Mouse (Mus musculus) spleen, adult 18-20 months (tissue): Measurements from ENCODE around the gene Rasgrf2.

ENCODE experiments used
- DNase-seq, 2 experiments: peaks; one replicate each; pipeline ENCODE4 v3.0.0; 2022; ENCODE audit warnings: mixed read lengths in 2 of 2

Gene Rasgrf2

DNA sequence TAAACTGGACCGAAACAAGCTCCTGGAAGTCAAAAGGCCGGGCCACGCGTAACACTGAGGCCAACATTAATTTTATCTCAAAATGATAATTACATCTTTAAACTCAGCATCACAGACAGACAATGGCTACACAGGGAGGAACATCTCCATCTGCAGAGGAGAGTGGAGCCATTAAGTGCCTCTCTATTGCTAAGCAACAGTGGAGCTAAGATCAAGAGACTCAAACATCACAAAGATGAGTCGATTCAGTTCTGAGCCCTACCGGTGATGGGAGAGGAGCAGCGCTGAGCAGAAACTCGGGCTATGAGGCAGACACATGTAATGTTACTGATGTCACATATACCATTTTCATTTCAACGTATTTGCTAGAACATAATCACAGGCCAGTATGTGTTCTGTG, 191.3 kb downstream of the Rasgrf2 start:
- no peak for DNase-seq

DNA sequence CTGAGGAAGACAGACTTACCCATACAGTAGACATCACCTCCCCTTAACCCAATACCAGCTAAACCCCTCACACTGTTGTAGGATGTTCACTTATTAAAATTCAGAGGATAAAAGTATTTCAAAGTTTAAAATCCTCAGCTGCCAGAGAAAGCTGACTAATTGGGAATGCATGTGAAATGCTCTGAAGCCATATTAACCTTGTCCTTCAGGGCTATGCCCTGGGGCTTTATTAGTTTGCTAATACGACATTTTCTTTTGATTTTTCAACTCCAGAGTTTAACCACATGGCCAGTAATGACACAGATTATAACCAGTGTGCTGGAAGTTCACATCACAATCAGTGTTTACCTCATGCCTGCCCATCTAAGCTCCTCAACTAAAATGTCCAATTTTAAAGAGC, 192.6 kb downstream of the Rasgrf2 start:
- DNase-seq, result no peak

DNA sequence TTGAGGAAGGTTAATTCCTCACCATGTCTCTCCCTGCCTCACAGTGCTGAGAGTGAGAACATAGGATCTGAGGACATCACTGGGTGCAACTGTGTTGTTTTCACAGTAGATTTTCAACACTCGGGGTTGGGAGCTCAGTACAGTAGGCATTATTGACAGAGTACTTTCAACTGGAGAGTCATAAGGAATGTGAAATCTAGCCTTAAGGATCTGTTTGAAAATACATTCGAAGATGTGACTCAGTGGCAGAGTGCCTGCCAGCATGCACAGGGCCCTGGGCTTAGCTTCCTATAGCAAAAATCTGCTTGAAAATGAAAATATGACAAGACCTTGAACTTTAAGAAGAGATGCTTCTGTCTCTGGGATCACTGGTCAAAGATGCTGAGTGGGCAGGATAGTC, 194.2 kb downstream of the Rasgrf2 start:
- no peak for DNase-seq

DNA sequence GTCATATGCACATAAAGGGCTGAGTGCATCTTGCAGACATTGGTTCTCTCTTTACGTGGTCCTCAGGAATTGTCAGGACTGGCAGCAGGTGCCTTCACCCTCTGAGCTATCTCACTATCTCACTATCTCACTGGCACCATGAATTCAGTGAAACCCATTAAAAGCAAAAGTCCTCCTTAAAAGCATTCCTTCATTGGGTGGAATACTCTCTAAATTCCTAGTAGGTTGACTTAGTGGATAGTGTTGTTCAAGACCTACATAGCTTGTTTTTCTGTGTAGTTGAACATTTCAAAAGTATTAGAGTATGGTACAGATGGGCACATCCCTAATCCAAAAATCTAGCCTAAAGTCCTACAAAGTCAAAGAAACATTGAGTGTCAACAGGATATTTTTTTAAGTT, 199.3 kb downstream of the Rasgrf2 start:
- no peak for DNase-seq

DNA sequence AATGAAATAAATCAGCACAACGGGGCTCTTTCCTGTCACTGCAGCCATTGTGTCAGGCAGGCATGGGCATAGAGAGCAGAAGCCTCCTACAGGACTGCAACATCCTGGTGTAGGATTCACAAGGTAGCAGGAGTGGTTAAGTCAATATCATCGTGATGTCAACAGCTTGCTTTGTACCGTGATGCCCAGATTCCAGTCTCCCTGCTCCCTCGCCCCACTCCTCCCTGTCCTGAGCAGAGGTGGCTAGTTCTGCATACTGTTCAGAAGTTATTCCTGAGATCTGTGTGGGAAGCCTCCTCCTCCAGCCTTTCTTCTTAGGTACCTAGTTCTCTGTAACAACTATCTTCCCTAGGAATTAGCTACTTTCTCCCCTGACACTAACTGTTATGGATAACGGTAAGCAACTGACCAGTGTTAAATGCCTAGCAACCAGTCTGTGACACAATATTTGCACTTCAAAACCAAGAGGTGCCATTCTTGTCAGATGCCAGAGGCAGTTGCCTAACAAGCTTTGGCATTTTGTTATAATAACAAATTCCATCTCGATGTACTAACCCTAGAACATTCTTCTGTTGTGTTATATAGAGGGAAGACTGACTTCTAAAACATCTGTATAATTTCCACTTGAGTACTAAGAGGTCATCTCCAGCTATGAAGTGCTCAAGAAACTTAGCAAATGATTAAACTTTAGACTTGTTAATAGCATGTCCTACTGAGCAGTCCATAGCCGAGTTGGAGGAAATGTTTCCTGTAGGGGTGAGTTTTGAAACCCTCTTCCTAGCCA, 201.3 kb downstream of the Rasgrf2 start:
- DNase-seq, result no peak

DNA sequence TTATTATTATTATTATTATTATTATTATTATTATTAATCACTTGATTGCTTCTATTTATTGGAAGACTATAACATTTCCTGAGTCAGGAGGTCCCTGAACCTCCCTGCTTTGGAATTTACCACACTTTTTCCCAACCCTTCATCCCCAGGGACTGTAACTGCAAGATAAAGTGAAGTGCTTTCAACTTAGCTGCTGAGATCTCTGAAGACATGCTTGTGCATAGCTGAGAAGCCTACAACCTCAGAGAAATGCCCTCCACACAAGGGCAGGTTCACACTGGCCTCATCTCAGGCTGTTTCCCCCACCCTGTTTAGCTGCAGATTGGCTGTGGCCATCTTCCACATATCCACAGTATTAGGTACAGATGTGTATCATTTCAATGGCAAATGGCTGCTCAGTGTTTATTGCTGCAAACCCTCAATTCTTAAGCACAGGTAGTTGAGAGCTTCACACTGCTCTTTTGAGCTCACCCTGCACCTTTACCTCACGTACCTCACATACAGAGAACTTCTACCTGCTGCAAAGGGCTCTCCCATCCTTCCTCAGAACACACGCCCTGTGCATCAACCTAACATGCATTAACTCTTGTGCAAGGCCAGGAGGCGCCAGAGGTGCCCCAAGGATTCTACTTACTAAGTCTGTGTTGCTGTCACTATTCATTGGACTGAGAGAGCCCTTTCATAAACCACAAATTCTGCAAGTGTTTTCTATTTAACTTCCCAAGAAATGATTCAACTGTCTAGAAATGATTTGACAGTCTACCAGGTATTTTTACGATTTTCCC, 202.7 kb downstream of the Rasgrf2 start:
- DNase-seq, result no peak

DNA sequence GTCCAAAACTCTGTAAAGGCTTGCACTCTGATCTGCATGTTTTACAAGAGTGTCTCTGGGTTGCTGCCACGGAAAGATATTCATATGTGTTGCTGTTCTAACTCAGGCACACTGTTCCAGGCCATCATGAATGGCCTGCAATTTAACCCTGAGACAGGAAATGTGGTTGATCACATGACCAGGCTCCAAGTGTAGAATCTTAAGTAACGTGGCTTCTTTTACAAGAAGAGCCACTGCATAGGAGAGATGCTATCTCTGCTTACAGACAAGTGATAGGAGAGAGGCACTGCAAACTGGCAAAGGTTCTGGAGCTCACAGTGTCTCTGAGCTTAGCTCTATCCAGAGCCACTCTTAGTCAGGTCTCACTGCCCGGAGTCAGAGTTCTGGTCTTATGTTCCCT, 210.4 kb downstream of the Rasgrf2 start:
- DNase-seq, result no peak

DNA sequence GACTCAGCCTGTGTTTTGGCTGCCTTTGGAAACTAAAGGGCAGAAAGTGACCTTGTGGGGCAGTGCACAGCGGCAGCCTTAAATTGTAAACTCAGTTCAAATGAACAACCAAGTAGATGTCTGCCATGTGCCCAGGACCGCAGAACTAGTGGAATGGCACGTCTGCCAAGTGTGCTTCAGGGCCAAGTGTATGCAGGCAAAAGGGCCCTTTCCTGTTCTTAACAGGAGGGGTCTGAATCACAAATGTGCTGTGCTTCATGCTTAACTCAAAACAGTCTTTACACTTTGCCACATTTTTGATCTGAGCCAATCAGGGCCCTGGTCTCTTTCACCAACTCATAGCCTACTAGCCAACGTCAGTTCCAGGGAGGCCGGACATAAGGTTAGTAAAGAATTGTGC, 212.7 kb downstream of the Rasgrf2 start:
- DNase-seq, result no peak

DNA sequence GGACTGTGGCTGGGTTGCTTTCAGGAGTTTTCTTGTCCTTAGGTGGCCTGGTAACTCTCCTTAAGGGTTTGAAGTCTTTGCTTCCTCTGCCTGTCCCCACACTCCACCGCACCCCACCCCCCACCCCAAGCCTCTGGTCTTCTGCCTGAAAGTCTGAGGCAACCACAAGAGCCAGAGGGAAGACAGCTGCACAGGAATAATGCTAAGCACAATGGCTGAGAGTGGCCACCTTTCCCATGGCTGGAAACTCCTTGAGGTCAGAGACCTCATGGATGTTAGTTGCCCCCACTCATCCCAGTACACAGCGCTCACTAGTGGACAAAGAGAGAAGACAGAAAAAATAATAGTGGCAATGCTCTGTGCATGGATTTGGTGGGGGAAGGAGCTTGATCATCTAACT, 213.6 kb downstream of the Rasgrf2 start:
- DNase-seq, result no peak

DNA sequence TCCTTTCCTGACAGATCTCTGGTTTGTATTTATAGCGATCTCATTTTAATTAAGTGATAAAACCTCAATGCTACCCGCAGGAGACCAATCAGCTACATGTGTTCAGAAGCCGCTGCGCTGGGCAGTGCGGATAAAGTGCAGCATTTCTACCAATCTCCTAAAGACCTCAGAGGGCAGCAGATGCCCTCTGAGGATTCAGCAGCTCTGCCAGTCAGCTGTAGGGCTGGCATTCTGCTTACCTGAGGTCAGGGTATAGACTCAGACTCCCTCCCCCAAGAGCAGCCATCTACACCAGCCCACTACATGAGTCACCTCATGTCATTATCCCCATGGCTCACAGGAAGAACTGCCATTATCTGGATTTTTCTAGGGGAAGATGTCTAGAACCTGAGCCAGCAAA, 215.1 kb downstream of the Rasgrf2 start:
- no peak for DNase-seq

DNA sequence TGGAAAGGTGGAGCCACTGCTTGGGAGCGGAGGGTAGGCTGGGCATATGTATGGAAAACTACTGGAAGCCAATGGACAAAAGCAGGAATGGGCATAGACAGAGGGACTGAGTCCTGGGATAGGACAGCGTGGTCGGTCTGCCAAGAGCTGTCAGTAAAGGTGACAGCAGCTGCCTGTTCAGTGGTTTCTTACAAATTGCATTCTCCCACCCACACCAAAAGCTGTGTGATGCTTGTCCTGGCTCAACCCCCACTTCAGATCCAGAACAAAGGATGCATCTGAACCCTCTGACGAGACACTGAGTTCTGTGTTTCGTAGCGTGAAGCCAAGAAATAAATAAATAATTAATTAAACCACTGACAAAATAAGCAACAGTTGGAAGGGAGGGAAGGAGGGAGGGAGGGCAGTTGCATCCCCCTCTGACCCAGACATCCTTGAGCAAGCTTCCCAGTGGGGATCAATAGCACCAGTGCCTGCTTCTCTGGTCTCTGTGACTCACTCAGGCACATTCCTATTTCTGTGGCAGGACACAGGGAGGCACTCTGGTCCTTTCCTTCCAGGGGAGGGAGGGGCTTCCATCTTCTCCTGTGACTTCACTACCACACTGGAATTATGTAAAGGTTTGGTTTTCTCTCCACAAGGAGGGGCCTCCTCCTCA, 215.7 kb downstream of the Rasgrf2 start:
- no peak for DNase-seq

DNA sequence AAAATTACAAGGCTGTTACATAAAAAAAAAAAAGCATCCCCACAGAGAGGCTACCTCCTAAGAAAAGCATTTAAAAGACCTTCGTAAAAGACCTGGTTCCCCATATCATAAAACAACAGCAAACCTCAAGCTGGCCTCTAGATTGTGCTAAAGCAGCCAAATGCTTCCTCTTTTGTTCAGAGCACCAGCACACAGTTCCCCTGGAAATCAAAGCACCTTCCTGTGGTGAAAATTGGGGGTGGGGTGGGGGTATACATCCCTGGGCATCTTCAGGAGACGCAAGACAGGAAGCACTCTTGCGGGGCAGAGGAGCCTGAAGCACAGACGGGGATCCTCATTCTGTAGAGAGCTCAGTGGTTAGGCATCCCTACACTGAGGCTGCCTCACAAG, 216.3 kb downstream of the Rasgrf2 start:
- no peak for DNase-seq

DNA sequence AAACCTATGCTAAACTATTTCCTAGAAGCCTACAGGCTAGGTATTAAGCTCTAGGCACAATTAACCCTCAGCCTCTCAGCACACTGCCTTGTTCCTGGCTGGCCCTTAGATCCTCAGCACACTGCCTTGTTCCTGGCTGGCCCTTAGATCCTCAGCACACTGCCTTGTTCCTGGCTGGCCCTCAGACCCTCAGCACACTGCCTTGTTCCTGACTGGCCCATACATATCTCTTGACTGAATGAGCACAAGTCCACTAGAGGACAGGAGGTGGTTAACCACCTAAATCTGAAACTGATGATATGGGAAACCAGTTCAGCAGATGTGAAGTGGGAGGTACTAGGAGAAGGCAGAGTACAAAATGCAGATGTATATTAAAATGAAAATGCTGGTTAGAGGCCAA, 219.8 kb downstream of the Rasgrf2 start:
- no peak for DNase-seq

DNA sequence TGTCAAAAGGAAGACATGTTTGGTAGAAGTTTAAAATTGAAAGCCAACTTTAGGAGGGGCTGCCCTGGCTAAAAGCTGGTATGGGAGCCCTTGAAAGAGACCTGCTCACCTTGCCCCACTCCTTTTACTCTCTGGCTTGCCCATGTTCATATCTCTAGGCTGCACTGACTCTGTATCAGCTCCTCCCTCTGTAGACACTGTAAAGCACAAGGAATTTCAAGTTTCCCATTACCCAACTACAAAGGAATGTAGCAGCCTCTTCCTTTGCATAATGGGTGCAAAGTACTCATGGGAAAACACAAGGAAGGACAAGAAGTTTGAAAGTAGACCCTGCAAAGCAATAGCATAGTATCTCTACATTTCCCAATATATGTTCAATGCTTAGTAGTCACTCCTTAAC, 220.2 kb downstream of the Rasgrf2 start:
- no peak for DNase-seq

DNA sequence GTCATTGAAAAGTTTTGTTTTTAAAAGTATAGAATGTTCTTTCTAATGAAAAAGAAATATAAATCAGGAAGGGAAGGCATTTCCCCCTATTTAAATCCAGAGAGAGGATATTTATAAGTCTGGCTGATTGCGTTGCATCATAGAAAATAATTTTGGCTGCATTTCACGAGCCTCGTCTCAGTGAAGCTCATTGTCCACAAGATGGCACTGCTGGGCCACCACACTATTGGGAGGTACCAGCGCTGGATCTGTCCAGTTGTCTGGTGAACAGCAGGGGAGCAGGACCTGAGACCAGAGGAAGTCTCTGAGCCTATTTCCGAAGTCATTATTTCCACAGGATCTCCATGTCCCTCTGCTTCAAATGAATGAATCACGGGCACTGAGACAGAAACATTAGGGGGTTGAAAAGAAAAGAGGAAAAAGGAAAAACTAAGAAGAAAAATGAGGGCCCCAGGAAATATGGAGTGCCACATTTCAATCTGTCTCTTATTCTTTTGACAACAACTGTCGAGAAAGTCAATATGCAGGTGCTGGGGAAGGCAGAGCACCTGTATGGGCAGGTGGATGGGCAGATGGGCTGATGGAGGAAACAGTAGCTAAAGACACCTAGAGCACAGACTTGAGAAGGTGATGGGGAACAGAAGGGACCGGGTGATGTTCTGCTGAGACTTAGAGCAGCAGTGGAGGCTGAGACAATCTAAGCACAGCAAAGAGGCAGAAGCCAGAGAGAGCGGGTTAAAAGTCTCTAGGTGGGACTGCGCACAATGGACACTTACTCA, 223.1 kb downstream of the Rasgrf2 start:
- peak; percentile 40 to 64 for DNase-seq

DNA sequence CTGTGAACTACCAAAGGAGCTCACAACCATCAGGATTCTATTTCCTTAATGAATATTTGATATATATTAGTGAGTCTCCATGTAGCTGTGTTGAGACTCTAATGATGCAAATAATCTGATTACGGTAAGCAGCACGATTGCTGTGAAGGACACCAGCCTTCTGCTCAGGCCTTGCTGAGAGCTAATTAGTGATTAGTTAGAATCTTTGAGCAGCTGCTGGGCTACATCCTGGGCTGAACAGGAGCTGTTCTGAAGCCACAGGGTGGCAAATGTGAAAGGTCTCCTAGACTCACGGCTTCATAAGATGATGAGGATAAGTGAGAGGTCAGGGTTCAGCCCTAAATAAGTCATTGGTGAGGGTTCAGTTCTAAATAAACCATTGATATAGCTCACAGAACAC, 225.1 kb downstream of the Rasgrf2 start:
- DNase-seq, result no peak

DNA sequence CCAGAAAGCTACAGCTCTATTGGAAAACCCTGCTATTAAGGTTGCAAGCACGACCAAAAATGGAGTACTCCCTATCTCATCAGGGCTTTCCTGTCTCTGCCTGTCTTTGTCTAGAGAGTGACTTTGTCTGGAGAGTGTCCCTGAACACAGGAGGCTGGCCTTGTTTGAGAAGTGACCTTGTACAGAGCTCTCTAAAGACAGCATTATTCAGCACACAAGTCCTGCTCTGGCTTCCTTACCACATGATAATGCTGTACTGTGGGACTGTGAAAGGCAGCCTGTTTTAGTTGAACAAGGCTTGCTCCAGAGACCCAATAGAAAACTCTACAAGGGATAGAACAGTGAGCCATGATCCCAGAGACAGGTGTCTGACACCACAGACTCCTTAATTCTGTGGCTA, 235.0 kb downstream of the Rasgrf2 start:
- no peak for DNase-seq

DNA sequence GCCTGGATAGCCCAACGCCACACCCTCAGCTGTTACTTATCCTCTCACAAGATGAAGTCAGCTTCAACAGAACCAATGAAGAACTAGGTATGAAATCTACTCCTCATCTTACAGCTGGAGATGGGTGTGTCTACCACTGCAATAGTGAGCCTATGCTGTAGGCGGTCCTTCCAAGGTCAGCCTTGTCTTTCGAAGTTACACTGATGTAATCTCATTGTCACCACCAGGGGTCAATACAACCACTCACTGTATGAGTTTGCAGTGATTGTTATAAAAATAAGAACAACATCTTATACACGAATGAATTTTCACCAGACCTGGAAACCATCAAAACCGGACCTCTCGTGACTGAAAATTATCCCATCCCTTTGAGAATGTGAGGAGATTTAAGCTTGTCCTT, 238.3 kb downstream of the Rasgrf2 start:
- no peak for DNase-seq

DNA sequence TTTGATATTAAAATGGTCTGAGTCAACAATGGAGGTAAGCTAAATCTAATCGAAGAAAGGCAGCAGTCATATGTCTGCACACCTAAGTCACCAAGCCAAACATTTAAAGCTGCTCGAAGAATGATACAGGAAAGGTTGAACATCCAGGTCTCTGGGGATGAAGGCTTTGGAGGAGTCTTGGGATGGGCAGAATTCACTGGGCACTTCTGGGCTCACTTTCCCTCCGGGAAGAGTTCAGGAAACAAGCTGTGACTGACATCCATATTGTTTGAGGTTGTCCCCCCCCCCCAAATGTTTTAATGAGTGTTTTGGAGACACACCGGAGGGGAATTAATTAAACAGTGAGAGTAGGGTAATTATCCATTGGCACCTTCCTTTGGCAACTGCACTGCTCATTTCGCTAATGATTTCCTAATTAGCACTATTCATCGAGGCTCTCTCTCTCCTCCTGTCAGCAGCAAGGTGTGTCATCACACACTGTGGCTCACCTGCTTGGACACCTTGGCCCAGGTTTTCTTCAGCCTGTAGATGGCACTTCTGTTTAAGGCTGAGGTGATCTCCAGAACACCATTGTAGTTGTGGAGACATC, 241.3 kb downstream of the Rasgrf2 start:
- no peak for DNase-seq

DNA sequence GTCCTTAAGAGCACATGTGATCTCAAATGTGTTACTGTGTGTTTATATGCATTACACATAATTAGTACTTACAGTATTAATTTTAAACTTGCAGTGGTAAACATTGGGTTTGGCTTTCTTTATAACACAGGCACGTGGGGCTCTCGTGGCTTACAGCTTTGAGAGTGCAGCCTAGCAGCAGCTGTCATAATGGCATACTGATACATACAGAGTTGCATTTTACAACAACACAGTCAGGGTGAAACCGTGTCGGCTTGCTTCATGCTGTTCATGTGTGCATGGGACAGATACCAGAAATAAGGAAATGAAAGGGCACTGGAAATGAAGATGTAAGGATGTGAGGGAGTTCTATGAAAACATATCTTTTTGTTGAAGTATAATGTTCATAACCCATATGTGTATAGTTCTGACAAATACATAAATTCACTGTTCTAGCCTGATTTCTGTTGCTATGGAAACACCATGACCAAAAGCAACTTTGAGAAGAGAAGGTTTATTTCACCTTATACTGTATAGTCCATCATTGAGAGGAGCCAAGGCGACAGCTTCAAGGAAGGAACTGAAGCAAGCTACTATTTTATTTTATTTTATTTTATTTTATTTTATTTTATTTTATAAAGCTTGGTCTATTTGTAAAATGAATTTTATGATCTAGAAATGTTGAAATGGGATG, 246.6 kb downstream of the Rasgrf2 start:
- no peak for DNase-seq

DNA sequence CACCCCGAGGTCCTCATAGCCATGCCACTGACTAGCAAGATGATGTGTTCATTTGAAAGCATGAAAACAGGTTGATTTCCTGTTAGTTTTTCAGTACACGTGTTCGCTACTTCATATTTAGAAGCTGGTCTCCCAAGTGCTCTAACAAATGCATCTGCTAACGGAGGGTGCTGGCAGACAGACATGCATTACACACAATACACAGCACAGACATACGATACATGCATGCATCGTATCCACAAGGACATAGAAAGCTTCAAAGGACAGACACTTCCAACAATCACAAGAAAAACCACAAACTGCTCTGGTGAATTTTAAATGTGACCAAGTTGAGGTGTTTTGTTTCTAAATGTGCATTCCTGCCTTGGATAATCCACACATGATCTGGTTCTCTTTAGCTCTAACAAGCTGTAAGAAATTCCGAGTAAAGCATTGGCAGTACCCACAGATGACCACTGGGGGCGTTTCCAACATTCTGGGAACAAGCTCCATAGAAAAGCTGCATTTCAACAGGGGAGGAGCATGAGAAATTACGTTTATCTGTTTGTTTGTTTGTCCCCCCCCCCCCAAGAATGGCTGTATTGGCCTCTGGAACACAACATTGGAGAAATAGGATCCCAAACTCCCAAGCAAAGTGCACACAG, 249.5 kb downstream of the Rasgrf2 start:
- DNase-seq, result peak in 1 of 2 experiments; percentile 39

DNA sequence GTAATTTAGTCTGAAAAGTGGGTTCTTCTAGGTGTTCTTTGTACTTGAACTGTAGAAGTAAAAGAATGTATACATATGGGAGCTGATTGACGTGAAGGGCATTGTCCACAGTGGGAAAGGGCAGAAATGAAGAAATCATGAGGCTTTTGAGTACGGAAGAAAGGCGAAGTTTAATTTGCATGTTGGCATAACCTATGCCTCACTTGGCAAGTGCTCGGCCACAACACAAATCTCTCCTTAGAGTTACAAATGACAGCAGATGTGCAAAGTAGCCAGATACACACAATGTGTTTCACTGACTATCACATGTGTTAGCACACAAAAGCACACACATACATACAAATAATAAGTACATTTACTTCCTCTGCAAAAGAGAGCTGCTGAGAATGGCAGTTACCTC, 251.2 kb downstream of the Rasgrf2 start:
- DNase-seq, result no peak
